Mouse (Mus musculus): Measurements from ENCODE around the gene Foxp1. TPM values are rescaled to one million over a fixed set of nuclear protein-coding genes. Genes with fewer than 3 reads are reported as not detected.

The Foxp1 gene
- total RNA-seq, 2 experiments from 2014 or later: 14.7 to 34.4 TPM

DNA sequence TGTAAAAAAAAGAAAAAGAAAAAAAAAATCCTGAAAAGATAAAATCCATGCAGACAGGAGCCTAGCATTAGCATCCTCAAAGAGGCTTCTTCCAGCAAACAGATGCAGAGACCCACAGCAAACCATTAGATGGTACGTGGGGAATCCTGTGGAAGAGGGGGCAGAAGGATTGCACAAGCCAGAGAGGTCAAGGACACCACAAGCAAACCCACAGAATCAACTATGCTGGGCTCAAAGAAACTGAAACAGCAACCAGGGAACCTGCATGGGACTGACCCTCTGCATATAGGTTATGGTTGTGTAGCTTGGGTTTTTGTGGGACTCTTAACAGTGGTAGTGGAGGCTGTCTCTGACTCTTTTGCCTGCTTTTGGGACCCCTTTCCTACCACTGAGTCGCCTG is 466.1 kb downstream of the Foxp1 start:
- ATAC-seq (replicated peaks; ENCODE audit: low FRiP score, poor library complexity, severe bottlenecking): no peak

DNA sequence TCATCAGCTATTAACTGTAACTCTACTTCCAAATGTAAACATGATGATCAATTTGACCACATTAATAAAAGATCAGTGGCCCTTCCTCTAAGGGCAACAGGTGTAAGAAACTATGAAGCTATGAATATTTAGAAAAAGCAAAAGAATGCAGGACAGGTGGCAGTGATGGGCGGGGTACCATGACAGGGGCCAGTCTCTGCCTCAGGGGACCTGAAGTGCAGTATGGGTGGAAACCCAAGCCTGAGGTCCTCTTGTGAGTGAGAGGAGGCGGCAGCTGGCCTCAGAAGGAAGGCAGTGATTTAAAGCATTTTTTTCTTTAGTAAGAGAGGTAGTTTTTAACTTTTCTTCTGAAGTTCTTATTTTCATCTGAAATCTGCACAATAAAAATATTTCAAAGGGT is 468.5 kb downstream of the Foxp1 start:
- ATAC-seq (replicated peaks; ENCODE audit: low FRiP score, poor library complexity, severe bottlenecking): no peak

DNA sequence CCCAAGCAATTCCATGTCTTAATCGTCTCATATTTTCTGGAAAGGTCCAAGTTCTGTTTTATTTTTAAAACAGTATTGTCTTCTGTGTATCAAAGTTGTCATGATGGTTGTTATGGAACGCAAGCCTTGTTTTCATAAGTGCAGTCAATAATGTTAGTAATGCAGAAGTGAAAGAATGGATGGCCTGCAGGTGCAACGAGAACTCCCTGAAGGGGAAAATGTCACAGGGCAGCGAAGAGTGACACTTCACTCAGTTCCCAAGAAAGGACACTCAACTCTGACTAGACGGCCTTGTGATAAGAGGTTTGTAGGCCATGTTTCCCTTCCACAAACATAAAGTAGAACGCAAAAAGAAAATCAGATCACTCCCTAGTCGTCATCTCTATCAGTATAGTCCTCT is 469.4 kb downstream of the Foxp1 start:
- no peak for ATAC-seq (replicated peaks; ENCODE audit: low FRiP score, poor library complexity, severe bottlenecking)

DNA sequence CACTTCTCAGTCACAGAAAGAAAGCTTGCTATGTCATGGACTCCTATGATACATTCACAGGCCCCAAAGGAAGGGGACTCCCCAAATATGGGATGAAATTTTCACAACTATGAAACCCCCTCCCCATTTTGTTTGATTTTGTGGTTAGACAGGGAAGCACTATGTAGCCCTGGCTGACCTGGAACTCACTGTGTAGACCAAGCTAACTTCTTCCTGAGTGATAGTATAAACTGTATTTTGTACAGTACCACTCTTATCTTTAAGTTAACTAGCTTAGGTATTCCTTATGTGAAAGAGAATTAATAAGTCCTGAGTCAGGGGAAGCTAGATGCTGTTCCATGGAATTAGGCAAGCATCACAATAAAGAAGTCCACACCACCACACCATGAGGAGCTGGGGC is 470.8 kb downstream of the Foxp1 start:
- no peak for ATAC-seq (replicated peaks; ENCODE audit: low FRiP score, poor library complexity, severe bottlenecking)

DNA sequence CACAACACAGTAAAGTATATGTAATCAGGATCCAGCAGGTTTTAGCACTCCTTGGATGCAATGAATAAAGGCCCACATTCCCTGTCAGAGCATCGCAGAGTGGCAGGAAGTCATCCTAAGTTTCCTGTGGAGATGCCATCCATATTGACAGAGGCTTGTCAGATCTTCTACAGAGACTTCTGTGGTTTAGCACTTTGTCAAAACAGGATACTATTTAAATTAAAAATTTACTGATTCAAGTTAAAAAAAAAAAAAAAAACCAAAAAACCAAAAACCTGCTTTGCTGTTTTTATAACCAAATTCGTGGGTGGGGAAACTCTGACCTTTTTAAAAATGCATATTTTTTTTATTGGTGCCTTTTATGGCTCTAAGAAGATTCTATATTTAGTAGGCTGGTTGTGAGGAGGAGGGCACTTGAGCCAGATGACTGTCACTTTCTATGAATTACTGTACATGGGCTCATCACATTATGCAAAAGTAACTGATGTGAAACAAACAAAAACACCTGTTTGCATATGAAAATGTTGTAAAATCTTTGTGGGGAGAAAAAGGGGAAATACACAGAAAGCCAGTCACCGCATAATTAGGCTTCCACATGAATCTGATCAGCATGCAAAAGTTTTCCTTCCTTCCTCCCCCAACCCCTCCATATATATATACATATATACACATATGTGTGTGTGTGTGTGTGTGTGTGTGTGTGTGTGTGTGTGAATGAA is 472.1 kb downstream of the Foxp1 start:
- no peak for ATAC-seq (replicated peaks; ENCODE audit: low FRiP score, poor library complexity, severe bottlenecking)

DNA sequence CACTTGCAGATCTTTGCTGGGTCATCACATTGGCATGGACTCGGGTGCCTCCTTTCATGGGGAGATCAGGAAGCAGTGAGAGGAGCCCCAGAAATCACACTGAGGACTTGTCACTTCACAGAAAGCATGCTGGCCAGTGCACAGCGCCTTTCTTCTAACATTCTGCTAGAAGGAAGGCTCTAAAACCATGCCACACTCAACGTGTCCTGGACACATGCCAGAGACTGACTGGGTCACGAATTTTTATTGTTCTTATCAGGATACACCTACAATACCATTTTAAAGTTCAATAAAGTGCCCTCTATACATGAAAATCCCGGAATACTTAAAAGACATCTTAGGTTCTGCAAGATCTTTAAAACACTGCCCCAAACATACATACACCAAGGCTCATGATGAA is 475.2 kb downstream of the Foxp1 start:
- ATAC-seq (replicated peaks; ENCODE audit: low FRiP score, poor library complexity, severe bottlenecking): no peak

DNA sequence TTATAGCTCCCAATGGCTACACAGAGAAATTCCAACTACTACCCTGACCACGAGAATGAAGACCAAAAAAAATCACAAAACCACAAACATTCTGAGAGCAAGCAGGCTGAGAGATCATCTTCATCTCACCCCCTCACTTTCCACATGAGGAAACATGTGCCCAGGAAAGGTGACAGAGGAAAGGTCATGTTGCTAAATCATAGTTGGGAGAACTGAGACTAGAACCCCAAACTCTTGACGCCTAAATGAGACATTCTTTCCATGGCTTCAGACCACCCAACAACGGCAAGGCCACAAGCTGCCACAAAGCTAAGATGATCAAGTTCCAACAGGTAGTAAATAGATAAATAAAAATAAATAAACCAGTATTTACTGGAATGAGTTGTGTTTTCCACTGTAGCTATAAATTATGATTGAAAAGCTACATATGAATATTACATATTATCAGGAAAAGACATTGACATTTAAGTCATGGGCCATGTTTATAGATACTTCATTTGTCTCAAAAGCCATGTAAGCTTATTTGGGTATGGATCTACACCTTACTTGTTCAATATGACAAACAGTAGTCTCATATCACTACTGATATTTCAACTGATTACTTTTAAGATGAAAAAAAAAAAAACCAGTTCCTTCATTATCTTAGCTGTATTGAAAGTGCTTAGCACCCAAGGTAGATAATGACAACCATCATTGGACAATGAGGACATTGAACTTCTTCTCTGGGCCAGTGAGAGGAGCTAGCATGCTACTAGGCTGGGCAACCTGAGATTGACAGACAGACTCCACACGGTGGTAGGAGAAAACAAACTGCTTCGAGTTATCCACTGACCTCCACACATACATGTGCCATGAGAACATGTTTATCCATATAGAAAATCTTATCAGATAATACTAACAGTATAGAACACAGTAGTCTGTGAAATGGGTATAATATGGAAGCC is 476.4 kb downstream of the Foxp1 start:
- no peak for ATAC-seq (replicated peaks; ENCODE audit: low FRiP score, poor library complexity, severe bottlenecking)

DNA sequence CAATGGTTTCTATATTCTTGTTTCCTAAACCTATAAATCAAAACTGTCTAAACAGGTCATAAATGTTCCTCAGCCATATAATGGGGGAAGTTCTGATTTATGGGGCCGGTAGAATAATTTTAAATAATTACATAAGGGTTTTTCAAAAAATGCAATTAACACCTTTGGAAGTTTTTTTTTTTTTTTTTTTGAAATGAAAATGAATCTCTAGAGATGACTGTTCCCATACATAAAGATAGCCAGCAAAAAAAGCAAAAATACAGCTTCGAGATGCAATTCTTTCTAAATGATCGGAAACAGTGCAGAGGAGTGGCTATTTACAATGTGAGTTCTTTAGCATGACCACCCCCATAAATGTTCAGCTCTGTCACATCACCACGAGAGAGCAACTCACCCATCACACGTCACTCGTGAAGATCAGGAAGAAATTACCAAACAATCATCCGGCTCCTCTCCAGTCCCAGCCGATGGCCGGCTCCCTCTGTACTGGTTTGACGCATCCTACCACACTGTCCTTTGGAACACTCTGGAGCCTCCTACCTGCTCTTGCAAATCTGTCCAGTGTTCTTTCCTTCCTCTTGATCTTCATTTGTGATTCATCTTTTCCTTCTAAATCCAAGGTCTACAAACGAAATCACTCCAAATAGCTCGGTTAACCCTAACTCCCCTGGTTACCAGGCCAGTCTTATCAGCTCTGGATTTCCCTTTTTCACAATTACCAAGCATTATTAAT is 478.4 kb downstream of the Foxp1 start:
- no peak for ATAC-seq (replicated peaks; ENCODE audit: low FRiP score, poor library complexity, severe bottlenecking)

DNA sequence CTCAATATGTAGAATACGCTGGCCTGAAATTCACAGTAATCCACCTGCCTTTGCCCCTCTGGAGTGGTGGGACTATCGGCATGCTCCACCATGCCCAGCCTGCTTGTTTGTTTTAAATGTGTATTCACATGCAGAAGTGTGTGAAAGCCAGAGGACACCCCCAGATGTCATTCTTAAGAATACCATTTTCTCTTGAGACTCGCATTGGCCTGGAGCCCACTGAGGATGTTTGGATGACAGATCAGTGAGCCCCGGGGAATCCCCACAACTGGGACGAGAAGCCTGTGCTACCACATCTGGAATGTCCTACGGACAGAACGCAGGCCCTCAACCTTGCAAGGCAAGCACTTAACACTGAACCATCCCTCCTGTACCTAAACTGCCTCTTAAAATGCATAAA is 479.3 kb downstream of the Foxp1 start:
- ATAC-seq (replicated peaks; ENCODE audit: low FRiP score, poor library complexity, severe bottlenecking): no peak

DNA sequence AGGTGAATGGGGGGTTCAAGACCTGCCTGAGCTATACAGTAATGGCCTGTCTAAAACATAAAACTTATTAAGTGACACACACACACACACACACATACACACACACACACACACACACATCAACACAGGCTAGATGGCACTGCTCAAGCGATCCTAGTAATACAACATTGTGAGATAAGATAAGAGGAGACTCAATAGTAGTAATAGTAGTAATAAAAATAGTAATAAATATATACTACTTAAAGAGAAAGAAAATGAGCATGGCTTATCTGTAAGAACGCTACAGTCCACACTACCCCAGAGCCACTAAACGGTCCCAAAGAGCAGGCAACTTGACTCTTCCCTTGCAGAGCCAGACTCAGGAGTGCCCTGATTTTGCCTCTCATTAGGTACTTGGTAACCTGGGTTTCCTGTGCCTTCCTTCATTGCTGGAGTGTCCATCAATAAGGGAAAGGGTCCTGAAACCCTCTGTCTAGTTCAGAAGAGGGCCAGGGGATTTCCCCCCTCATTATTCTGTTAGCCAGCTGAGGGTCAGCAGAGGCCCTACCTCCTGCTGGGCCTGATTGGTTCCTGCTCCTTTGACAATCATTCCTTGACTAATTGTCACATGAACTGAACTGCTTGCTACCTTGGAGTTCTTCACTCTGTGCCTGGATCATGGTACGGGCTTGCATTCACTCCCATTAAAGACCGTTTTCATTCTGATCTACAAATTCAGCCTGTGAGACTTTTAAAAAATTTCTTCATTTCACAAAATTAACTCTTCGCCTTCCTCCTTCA is 480.2 kb downstream of the Foxp1 start:
- ATAC-seq (replicated peaks; ENCODE audit: low FRiP score, poor library complexity, severe bottlenecking): no peak

DNA sequence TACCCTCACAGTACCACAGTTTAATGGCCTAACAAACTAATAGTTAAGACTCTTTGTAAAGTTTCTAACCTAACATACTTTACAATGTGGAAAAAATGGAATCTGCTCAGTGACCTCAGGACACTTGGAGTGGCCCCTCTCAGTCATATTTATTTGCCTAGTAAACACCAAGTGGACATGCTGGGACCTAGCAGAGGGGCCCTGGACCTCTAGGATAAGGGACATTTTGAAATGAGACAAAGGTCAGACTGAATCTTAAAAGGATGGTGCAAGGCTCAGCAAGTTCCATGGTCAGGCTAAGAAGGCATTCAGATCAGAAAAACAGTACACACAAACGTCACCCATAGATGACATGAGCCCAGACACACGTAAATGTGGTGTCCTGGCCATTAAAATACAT is 483.5 kb downstream of the Foxp1 start:
- ATAC-seq (replicated peaks; ENCODE audit: low FRiP score, poor library complexity, severe bottlenecking): no peak

DNA sequence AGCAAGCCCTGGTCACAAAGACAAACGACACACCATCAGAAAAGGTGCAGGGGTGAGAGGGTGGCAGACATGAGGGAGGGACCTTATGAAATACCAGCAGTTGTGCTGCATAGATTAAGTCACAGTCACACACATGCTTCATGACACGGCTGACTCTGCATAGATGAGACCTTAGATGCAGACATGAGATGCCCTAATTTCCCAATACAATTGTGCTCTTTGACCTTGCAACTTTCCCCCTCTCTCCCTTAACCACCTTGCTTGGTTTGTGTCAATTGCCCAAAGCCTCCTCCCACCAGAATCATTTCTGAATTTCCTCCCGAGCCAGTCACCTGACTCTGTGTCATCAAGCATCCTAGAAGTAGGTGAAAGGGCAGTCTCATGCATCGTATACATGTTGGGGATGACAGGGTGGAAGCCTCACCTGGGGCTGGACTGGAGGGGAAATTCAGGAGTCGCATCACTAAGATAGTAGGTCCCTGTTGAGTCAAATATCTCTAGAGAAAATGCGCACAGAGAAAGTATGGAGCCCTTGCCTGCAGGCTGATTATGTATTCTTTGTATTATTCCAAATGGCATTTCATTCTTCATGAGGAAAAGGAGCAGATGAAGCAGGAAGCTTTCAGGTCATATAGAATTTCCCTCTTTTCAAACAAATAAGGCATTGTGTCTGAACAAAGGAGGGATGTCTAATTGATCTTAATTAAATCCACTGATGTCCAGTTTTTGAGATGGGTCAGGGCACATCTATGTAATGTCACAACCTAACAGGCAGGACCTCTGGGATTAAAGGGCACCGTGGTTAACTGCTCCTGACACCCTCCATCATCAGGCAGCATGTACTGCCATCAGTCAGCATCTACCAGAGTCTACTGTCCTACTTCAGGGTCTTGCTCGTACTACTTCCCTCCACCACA is 486.8 kb downstream of the Foxp1 start:
- ATAC-seq (replicated peaks; ENCODE audit: low FRiP score, poor library complexity, severe bottlenecking): no peak

DNA sequence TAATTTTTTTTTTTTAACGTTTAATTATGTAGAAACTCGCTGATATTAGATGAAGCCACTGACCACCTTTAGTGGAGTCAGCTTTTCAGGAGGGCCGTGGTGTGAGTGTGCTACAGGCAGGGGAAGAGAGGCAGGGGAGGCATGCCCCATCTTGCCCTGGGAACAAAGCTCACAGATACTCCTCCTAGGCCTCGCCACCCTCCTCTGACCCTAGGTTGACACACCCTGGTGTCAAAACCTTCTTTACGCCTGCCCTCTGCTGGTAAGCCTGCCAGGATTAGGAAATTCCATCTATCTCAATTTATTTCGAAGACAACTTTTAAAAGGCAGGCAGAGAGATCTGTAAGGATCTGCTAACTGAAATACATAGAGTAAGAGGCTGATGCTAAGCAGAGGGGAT is 489.5 kb downstream of the Foxp1 start:
- no peak for ATAC-seq (replicated peaks; ENCODE audit: low FRiP score, poor library complexity, severe bottlenecking)

DNA sequence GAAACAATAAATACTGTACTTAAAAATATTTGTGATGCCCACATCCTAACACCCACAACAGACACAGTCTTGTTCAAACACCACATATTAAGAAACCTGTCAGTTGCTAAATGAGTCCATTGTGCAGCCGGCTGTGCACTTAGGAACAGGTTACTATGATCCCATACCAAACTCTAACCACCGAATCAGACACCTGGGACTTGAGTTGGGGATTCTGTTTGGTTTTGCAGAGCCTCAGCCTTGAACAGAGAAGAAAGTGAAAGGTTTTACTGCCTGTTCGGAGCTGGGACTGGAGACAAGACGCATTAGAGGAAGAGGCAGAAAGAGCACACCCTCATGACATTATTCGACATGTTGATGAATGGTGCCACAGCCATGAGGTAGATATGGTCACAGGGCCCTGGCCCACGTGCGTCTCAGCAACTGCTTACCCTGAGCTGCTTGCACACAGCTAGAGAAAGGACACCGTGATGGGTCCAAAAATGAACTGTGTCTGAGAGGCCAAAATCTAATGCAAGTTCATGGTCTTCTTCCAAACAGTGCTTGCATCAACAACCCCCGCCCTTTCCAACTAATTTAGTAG is 491.1 kb downstream of the Foxp1 start:
- ATAC-seq (replicated peaks; ENCODE audit: low FRiP score, poor library complexity, severe bottlenecking): no peak

DNA sequence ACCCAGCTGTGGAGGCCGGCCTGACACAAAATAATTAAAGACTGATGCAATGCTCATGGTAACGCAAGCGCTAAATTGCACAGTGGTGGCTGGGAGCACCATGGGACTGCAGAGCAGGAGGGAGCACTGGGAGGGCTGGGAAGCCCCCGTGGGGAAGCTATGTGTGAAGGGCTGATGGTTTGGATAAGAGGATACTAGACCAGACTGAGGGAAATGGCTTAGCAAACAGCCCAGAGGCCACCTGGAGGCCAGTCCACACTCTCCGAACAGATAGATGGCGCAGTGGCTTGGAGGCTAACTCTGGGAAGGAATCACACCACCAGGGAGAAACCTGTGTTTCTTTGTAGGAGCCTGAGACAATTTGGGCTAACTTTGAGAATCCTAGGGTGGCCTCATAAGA is 492.3 kb downstream of the Foxp1 start:
- ATAC-seq (replicated peaks; ENCODE audit: low FRiP score, poor library complexity, severe bottlenecking): no peak

DNA sequence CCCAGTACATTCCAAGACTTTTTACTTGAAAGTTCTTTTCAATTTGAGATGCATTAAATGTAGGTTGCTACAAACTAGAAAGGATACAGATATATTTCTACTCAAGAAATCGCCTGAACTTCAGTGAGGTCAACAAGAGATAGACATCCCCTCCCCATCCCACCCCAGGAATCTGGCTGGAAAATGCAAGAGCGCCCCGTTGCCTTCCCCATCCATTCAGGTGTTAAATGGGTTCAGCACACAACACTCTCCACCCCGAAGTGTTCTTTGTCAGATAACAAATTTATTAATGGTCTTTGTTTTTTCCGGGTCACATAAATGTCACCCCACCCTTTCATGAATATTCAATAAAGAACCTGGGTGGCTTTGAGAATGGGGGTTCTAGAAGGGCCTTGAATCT is 493.1 kb downstream of the Foxp1 start:
- ATAC-seq (replicated peaks; ENCODE audit: low FRiP score, poor library complexity, severe bottlenecking): no peak

DNA sequence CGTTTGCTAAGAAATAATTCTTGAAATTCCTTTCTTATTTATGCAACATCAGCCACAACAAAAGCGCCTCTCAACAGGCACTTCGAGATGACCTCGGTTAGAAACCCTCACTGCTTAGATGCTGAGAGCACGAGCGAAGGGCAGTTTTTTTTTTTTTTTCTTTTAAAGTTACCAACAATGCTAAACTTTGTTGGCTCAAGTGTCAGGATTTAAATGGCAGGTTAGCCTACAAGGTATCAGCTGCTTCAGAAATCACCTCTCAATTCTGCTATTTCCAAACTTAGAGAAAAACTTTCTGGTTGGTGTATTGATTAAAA is 493.6 kb downstream of the Foxp1 start:
- ATAC-seq (replicated peaks; ENCODE audit: low FRiP score, poor library complexity, severe bottlenecking): no peak

DNA sequence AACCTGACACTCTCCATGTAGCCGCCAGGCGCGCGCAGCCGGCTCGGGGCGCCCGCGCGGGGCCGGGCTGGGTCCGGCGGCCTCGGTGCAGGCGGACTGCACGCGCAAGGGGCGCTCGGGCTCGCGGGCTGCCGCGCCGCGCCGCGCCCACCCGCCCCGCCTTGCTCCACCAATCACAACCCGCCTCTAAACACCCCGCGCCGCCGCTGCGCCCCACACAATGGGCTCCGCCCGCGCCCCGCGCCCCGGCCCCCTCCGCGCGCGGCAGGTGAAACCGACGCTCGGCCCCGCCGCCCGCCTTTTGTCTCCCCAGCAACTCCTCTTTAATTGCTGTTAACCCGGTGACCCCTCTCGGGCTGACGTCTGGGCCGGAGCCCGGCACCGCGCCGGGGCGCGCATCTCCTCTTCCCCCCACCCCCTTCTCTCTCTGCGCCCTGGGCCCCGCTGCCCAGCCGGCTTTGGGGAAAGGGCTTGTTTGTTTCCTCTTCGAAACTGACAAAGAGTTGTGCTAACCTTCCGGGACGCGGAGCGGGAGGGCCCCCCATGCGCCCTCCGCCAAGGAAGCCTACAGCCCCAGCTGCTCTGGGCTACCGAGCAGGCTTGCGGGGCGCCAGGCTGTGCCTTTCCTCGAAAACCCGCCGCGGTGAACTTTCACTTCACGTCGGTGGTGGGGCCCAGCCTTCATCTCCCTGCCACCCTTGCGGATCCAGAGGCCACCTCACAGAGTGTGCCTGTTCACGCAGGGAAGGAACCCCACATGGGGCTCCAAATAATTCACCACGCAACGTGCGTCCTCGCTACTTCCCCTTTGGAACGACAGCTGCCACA is 494.1 kb downstream of the Foxp1 start:
- ATAC-seq (replicated peaks; ENCODE audit: low FRiP score, poor library complexity, severe bottlenecking): no peak
